Mouse (Mus musculus) heart, postnatal 0 days (tissue): ENCODE data around the gene Ephb4.

Source experiments
- CTCF ChIP-seq: IDR thresholded peaks from 2 replicates; pipeline ENCODE4 v1.5.1; 2016; ENCODE audit warnings: antibody characterized with exemption, control low read depth, low read depth
- EP300 ChIP-seq: IDR thresholded peaks from 2 replicates; pipeline ENCODE4 v1.6.1; 2016; ENCODE audit warnings: antibody characterized with exemption, low read depth

DNA sequence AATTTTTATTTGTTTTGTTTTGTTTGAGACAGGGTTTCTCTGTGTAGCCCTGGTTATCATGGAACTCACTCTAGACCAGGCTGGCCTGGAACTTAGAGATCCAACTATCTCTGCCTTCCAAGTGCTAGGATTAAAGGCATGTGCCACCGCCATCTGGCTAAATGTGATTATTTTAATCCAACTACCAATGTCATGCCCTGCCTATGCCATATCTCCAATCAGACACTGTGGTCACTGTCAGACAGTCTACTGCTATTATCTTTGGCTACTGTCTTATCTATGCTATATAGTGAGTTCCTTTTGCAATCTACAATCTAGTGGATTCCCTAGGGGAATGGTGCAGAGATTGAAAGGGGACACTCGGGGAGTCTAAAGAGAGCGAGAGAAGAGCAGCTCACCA, 28.9 kb upstream of the Ephb4 start:
- TF ChIP-seq EP300 = no peak
- TF ChIP-seq CTCF = no peak
